Mouse (Mus musculus) liver, embryonic 16.5 days (tissue): ENCODE measurements around the gene Sdk1. TPM values are rescaled to one million over a fixed set of nuclear protein-coding genes. Genes with fewer than 3 reads are reported as not detected.

Source experiments
- ATAC-seq: fragments of 200-750 bp; cut with Nextera tagmentation; 2 replicates; pipeline ENCODE4 v1.8.0; 2017; ENCODE audit warnings: low read depth, mild to moderate bottlenecking, moderate number of reproducible peaks, moderate library complexity
- H3K27ac ChIP-seq: fragments of 300-500 bp; sonication (generic); 2 replicates; pipeline ENCODE4 v1.5.1; 2014; ENCODE audit warnings: mild to moderate bottlenecking, low read length
- H3K27me3 ChIP-seq: fragments of 300-500 bp; sonication (generic); 2 replicates; pipeline ENCODE4 v1.6.1; 2014; ENCODE audit warnings: low read depth, low read length, mixed read lengths; ENCODE audit not compliant: control insufficient read depth, insufficient read depth
- H3K36me3 ChIP-seq: fragments of 300-500 bp; sonication (generic); 2 replicates; pipeline ENCODE4 v1.6.1; 2014; ENCODE audit warnings: mild to moderate bottlenecking; ENCODE audit not compliant: control insufficient read depth, insufficient read depth
- H3K4me1 ChIP-seq: fragments of 300-500 bp; sonication (generic); 2 replicates; pipeline ENCODE4 v1.6.1; 2014; ENCODE audit warnings: low read depth, low read length, mixed read lengths; ENCODE audit not compliant: control insufficient read depth
- H3K4me2 ChIP-seq: fragments of 300-500 bp; sonication (generic); 2 replicates; pipeline ENCODE4 v1.6.1; 2014; ENCODE audit warnings: low read depth, low read length, mixed read lengths
- H3K4me3 ChIP-seq: fragments of 300-500 bp; sonication (generic); 2 replicates; pipeline ENCODE4 v1.5.1; 2014; ENCODE audit warnings: low read depth, mild to moderate bottlenecking, low read length
- H3K9ac ChIP-seq: fragments of 300-500 bp; sonication (generic); 2 replicates; pipeline ENCODE4 v1.6.1; 2014; ENCODE audit warnings: low read depth, low read length
- H3K9me3 ChIP-seq: fragments of 300-500 bp; sonication (generic); replicated peaks from 2 replicates; pipeline ENCODE4 v1.6.1; 2016; ENCODE audit warnings: low read length; ENCODE audit not compliant: control insufficient read depth
- WGBS: fragments of 180-500 bp; shearing (Covaris S2); extraction: QIAGEN DNeasy Blood & Tissue Kit; methylation state at CpG from one replicate; pipeline ENCODE4 v1.1.7; 2014; ENCODE audit not compliant: insufficient replicate concordance; 5-methylcytosine and 5-hydroxymethylcytosine counted together
- polyA plus RNA-seq: library from polyadenylated mRNA; unstranded; fragments of >200 nt; fragmentation: Nextera tagmentation; extraction: Ambion mirVana; gene quantifications from 2 replicates; pipeline ENCODE4 v1.2.1, GENCODE M21; 2015

The Sdk1 gene
- polyA plus RNA-seq, 1 experiment from 2014 or later, result 0.22 TPM

- Histone ChIP-seq H3K9me3 (no peaks in the 10 kb centered on the region), H3K4me2 (no peak overlapping the region), H3K4me3 (no peak overlapping the region), H3K27me3 (no peaks in the 10 kb centered on the region), H3K27ac (no peak overlapping the region), H3K36me3 (no peaks in the 10 kb centered on the region), H3K9ac (no peak overlapping the region), H3K4me1 (no peaks in the 10 kb centered on the region)
- ATAC-seq, result no peak
- WGBS, result 67% methylated on average over 8 of the region's 8 CpGs
Observed at GRCm38 (mm10) chr5:142041226-142041802, 800.0 kb downstream of the Sdk1 start.

GRCm38 (mm10) chr5:142061781-142062180 is 820.5 kb downstream of the Sdk1 start:
- Histone ChIP-seq H3K4me1 (no peaks in the 10 kb centered on the region), H3K4me3 (no peak overlapping the region), H3K36me3 (no peaks in the 10 kb centered on the region), H3K9ac (no peak overlapping the region), H3K9me3 (no peaks in the 10 kb centered on the region; the same call in 1 of the 2 replicates), H3K27me3 (no peaks in the 10 kb centered on the region), H3K4me2 (no peak overlapping the region), H3K27ac (no peak overlapping the region)
- WGBS, result 71% methylated on average over 4 of the region's 4 CpGs
- no peak for ATAC-seq

- H3K4me2 ChIP-seq, result no peak overlapping the region
- no peaks in the 10 kb centered on the region for H3K27me3 ChIP-seq
- 71% methylated on average over 3 of the region's 3 CpGs for WGBS
- H3K9me3 ChIP-seq, result peaks cover 3% of the 10 kb centered on the region; the same call in 1 of the 2 replicates
- no peak overlapping the region for H3K9ac ChIP-seq
- no peak for ATAC-seq
- no peaks in the 10 kb centered on the region for H3K36me3 ChIP-seq
- H3K4me3 ChIP-seq, result no peak overlapping the region
- H3K4me1 ChIP-seq, result no peaks in the 10 kb centered on the region
- H3K27ac ChIP-seq, result no peak overlapping the region
Observed at GRCm38 (mm10) chr5:142071322-142071721, 830.0 kb downstream of the Sdk1 start.

GRCm38 (mm10) chr5:142073901-142074300 is 832.6 kb downstream of the Sdk1 start:
- no peak overlapping the region for H3K27ac ChIP-seq
- no peak overlapping the region for H3K9ac ChIP-seq
- no peaks in the 10 kb centered on the region for H3K27me3 ChIP-seq
- H3K4me1 ChIP-seq, result no peaks in the 10 kb centered on the region
- no peak overlapping the region for H3K4me2 ChIP-seq
- no peak for ATAC-seq
- H3K9me3 ChIP-seq, result peaks cover 3% of the 10 kb centered on the region; the same call in 1 of the 2 replicates
- H3K36me3 ChIP-seq, result no peaks in the 10 kb centered on the region
- H3K4me3 ChIP-seq, result no peak overlapping the region
- WGBS, result 55% methylated on average over 3 of the region's 3 CpGs

- 43% methylated on average over 13 of the region's 13 CpGs for WGBS
- H3K27ac ChIP-seq, result no peak overlapping the region
- H3K9me3 ChIP-seq, result peaks cover 1% of the 10 kb centered on the region; the same call in 1 of the 2 replicates
- H3K4me1 ChIP-seq, result no peaks in the 10 kb centered on the region
- no peaks in the 10 kb centered on the region for H3K27me3 ChIP-seq
- H3K9ac ChIP-seq, result no peak overlapping the region
- no peak overlapping the region for H3K4me2 ChIP-seq
- H3K36me3 ChIP-seq, result no peaks in the 10 kb centered on the region
- ATAC-seq, result no peak
- H3K4me3 ChIP-seq, result no peak overlapping the region
Observed at GRCm38 (mm10) chr5:142074561-142075500, 833.5 kb downstream of the Sdk1 start.

GRCm38 (mm10) chr5:142080661-142081060 is 839.4 kb downstream of the Sdk1 start:
- no peak overlapping the region for H3K4me3 ChIP-seq
- H3K4me1 ChIP-seq, result no peaks in the 10 kb centered on the region
- H3K9me3 ChIP-seq, result 0 out of 2 replicates have a peak, but pooled peaks cover 3% of the 10 kb centered on the region
- no peak for ATAC-seq
- WGBS, result 84% methylated on average over 3 of the region's 3 CpGs
- no peaks in the 10 kb centered on the region for H3K27me3 ChIP-seq
- no peak overlapping the region for H3K9ac ChIP-seq
- H3K27ac ChIP-seq, result no peak overlapping the region
- no peak overlapping the region for H3K4me2 ChIP-seq
- H3K36me3 ChIP-seq, result no peaks in the 10 kb centered on the region

GRCm38 (mm10) chr5:142081076-142081475 is 839.8 kb downstream of the Sdk1 start:
- 63% methylated on average over 3 of the region's 3 CpGs for WGBS
- H3K27ac ChIP-seq, result no peak overlapping the region

GRCm38 (mm10) chr5:142096377-142096841 is 855.1 kb downstream of the Sdk1 start:
- no peak overlapping the region for H3K4me3 ChIP-seq
- H3K27me3 ChIP-seq, result no peaks in the 10 kb centered on the region
- ATAC-seq, result no peak
- no peaks in the 10 kb centered on the region for H3K36me3 ChIP-seq
- 70% methylated on average over 11 of the region's 11 CpGs for WGBS
- no peak overlapping the region for H3K27ac ChIP-seq
- H3K9me3 ChIP-seq, result no peaks in the 10 kb centered on the region; the same call in 1 of the 2 replicates
- no peak overlapping the region for H3K4me2 ChIP-seq
- H3K9ac ChIP-seq, result no peak overlapping the region
- no peaks in the 10 kb centered on the region for H3K4me1 ChIP-seq

More at GRCm38 (mm10) chr5:142081076-142081475, 839.8 kb downstream of the Sdk1 start:
- Histone ChIP-seq H3K4me2 (no peak overlapping the region), H3K4me3 (no peak overlapping the region), H3K27me3 (no peaks in the 10 kb centered on the region), H3K9me3 (0 out of 2 replicates have a peak, but pooled peaks cover 3% of the 10 kb centered on the region), H3K36me3 (no peaks in the 10 kb centered on the region), H3K4me1 (no peaks in the 10 kb centered on the region), H3K9ac (no peak overlapping the region)
- ATAC-seq, result no peak

- no peaks in the 10 kb centered on the region for H3K27me3 ChIP-seq
- H3K4me2 ChIP-seq, result no peak overlapping the region
- no peaks in the 10 kb centered on the region for H3K4me1 ChIP-seq
- no peak overlapping the region for H3K4me3 ChIP-seq
- no peak overlapping the region for H3K9ac ChIP-seq
- no peak overlapping the region for H3K27ac ChIP-seq
- no peaks in the 10 kb centered on the region for H3K36me3 ChIP-seq
- ATAC-seq, result no peak
- 68% methylated on average over 7 of the region's 7 CpGs for WGBS
- no peaks in the 10 kb centered on the region; the same call in 1 of the 2 replicates for H3K9me3 ChIP-seq
Observed at GRCm38 (mm10) chr5:142100176-142100575, 858.9 kb downstream of the Sdk1 start.
